Mouse (Mus musculus) hematopoietic stem cell, adult 5-6 weeks (primary cell): ENCODE measurements around the gene Osgin1. TPM values are rescaled to one million over a fixed set of nuclear protein-coding genes. Genes with fewer than 3 reads are reported as not detected.

Experiments used
- ATAC-seq, 2 experiments: fragments of 125-278 bp in 1 of 2; replicated peaks in 1 of 2; 2 replicates each; pipeline ENCODE4 v1.8.0; 2016 to 2017; ENCODE audit warnings: inconsistent platforms in 2 of 2, mild to moderate bottlenecking in 2 of 2, moderate number of reproducible peaks in 2 of 2, low read depth in 1 of 2, moderate TSS enrichment in 1 of 2; ENCODE audit not compliant: low FRiP score in 2 of 2, poor library complexity in 2 of 2, severe bottlenecking in 2 of 2, insufficient read depth in 1 of 2, low TSS enrichment in 1 of 2
- total RNA-seq: library from RNA; stranded (forward); fragments of 172-1452, 232-1000 nt; gene quantifications from 2 replicates; pipeline ENCODE4 v1.2.3, GENCODE M21; 2017

The Osgin1 gene
- total RNA-seq, 1 experiment from 2014 or later, result 8.5 TPM

DNA sequence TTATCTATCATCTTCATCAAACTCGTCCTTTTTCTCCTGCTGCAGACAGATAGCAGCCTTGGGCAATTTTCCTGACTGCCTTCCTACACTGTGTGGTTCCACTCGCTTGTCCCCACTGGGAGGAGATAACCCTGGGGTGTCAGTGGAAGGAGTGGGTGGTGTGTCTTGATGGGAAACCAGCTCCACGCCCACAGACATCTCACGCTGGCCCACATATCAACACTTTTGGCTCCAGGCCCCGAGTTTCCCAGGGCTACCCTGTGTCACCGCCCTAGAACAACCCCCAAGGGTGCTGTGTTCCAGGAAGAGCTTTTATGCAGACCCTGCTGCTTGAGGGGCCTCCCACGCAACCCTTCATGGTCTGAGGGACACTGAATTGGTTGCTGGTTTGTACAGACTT, 29.8 kb downstream of the Osgin1 start:
- ATAC-seq, result no peak

DNA sequence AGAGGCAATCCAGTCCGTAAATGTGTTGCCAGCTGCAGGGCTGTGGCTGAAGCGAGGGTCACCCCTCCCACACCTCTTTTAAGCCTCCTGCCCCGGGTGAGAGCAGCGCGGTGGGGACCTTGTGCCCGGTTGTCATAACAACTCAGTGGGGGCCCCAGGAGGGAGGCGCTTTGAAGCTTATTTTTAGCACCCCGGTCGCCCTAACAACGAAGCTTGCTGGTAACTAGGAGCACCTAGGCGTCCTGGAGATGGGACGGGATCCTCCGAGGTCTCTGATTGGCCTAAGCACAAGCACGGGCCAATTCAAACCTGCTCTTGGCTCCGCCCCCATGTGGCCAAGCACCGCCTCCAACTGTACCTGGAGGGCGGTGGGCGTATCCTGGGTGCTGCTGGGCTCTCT, 32.2 kb downstream of the Osgin1 start:
- ATAC-seq, result no peak

DNA sequence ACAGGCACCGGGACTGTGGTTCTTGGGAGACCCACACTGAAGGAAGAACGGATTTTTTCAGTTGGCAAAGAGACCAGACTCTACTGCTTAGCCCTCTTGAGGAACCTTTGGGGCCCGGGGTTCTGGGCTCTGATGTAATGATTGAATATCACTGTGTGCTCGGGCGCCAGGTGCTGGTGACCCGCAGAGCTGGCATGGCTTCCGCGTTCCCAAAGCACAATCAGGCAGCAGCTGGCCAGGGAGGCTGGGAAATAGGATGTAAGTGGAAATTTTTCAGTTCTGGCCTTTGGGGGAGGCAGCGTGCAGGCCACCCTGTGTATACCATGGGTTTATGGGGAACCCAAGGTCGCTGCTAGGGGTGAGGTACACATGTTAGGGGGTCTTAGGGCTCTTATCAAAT, 32.9 kb downstream of the Osgin1 start:
- no peak for ATAC-seq

DNA sequence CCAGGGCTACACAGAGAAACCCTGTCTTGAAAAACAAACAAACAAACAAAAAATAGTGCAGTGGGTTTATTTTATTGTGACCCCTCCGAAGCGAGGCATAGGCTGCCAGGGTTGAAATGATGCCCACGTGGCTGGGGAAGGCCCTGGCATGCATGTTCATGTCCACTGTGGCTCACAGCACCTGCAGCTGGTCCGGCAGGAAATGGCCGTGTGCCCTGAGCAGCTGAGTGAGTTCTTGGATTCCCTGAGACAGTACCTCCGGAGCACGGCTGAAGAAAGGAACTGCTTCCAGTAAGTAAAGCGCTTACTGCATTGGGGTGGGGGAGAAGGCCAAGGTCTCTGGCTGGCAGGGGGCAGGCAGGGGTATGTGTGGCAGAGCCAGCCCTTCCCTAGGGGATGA, 34.2 kb downstream of the Osgin1 start:
- no peak for ATAC-seq

DNA sequence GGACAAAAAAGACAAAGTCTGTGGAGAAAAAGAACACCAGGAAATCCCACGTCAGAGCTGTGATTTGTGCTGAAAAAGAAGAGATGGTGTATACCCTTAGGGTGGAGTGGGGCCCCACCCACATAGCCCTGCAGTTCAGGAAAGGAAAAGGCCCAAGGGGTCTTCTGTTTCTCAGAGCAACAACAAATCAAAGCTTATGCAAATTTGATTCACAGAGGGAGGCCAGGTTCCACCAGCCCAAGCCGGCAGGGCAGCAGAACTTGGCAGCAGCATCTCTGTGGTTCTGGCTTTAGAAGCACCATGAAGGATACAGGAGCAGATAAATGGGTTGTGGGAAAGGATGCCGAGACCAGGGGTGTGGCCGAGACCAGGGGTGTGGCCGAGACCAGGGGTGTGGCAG, 44.8 kb downstream of the Osgin1 start:
- ATAC-seq, result no peak

DNA sequence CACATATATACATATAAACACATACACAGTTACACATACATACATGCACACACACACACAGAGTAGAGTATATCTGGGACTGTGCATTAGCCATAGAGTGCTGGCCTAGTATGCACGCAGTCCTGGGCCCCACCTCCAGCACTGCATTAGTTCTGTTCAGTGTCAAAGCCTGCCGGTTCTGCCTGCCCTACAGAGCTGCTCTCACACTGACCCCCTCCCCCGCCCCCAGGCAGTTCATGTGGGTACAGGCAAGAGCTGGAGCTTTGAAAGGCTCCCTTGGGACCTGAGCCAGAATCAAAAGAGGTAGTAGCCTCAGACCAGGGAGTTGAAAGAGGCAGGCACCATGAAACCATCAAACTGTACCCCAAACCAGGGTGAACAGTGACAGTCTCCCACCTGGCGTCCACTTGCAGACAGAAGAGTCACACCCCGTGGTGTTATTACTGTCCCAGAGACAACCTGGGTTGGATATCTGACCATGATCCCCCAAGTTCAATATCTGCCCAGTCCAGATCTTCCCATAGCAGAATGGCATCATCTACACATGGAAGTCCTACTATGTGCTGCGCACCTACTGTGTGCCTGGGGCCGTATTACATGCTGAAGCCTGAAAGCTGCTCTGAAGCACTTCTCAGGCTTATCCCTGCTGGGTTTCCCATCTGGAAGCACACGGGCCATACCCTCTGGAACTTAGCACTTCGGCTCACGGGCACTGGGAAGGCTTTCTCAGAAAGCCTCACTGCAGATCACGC, 50.4 kb downstream of the Osgin1 start:
- ATAC-seq, result no peak; a peak in 1 of 4 replicates

DNA sequence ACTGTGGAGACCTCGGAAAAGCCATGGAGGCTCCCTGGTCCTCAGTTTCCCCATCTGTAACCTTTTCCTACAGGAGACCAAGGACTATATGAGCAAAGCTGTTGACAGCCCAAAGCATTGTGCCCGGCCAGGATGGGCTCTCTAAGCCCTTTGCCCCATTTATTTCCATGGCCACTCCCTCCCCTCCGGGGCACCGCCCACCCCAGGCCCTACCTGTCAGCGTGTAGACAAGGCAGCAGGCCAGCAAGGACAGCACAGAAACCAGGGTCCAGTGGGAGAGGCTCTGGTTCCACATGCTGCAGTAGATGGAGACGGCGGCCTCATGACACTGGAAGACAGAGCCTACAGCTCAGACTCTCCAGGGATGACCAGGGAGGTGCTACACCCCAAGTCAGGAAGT, 53.2 kb downstream of the Osgin1 start:
- no peak for ATAC-seq

Other genes with a start within 250 kb of the Osgin1 start
- gene Hsbp1, start 89.6 kb upstream of the Osgin1 start, total RNA-seq, result 99.6 and 101 TPM in 2 replicates
- gene Mlycd, start 39.2 kb upstream of the Osgin1 start, total RNA-seq, result 4.1 and 10.1 TPM in 2 replicates
- gene Necab2, start 12.6 kb downstream of the Osgin1 start, total RNA-seq, result not detected in 2 replicates
- gene Slc38a8, start 67.6 kb downstream of the Osgin1 start, total RNA-seq, result not detected in 2 replicates
- 45.5 and 51.2 TPM in 2 replicates for gene Mbtps1, start 124.6 kb downstream of the Osgin1 start, total RNA-seq
- gene Hsdl1, start 141.1 kb downstream of the Osgin1 start, total RNA-seq, result 28.0 and 31.6 TPM in 2 replicates
- gene Dnaaf1, start 141.1 kb downstream of the Osgin1 start, total RNA-seq, result not detected in 2 replicates
- gene Taf1c, start 171.1 kb downstream of the Osgin1 start, total RNA-seq, result 7.9 and 12.7 TPM in 2 replicates
- not detected in 2 replicates for gene Adad2, start 178.6 kb downstream of the Osgin1 start, total RNA-seq
- not detected in 2 replicates for gene Kcng4, start 201.6 kb downstream of the Osgin1 start, total RNA-seq
- gene Wfdc1, start 232.2 kb downstream of the Osgin1 start, total RNA-seq, result not detected in 2 replicates